ENCODE assay signal across 26 mouse cellular contexts in the genomic region with DNA sequence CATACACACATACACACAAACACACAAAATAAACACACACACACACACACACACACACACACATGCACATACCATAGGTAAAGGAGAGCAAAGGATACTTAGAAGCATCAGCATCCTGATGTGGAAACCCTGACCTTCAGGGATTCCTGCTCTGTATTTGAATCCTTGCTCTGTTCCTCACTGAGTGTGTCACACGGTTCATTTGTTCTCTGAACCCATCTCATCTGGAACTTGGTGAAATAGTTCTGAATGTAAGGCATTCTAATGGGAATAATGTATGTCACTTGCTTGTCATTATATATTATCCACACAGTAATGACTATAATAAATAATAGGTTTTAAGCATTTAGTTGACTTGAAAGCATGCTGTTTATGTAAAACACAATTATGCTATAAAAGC.
"Had no signal": no experiment of that assay in that cellular context is flagged by ENCODE, and none has a peak within 500 bp of the region (broad histone marks: within the 10 kb centered on the region; RNA-seq: fewer than 3 reads in every experiment).

No protein-coding gene starts in this region.

- H3K4me2 ChIP-seq: heart, embryonic 11.5 days; heart, embryonic 13.5 days; heart, embryonic 15.5 days; hindbrain, embryonic 13.5 days; hindbrain, embryonic 15.5 days; kidney, embryonic 15.5 days; limb, embryonic 13.5 days; limb, embryonic 15.5 days had no signal

- H3K27me3 ChIP-seq: heart, embryonic 13.5 days; heart, embryonic 15.5 days; hindbrain, embryonic 13.5 days; hindbrain, embryonic 15.5 days; kidney, embryonic 15.5 days; limb, embryonic 13.5 days; limb, embryonic 15.5 days had no signal

- DNase-seq: forebrain, postnatal 0 days; gastrocnemius, postnatal 14 days; gastrocnemius, postnatal 36 days; heart, adult 11 months; heart, adult 2 months; heart, postnatal 14 days; heart, postnatal 36 days; kidney, adult 11 months; kidney, adult 2 months; kidney, adult 9 months; kidney, postnatal 10 days; kidney, postnatal 25 days; kidney, postnatal 4 days; layer of hippocampus, adult 9-11 months; layer of hippocampus, postnatal 36 days; left cerebral cortex, postnatal 4 days had no signal

- H3K4me3 ChIP-seq: heart, adult 2 months; heart, embryonic 13.5 days; heart, embryonic 15.5 days; hindbrain, embryonic 13.5 days; hindbrain, embryonic 15.5 days; kidney, embryonic 15.5 days; limb, embryonic 13.5 days; limb, embryonic 15.5 days had no signal

- H3K27ac ChIP-seq: heart, adult 2 months; heart, embryonic 13.5 days; heart, embryonic 15.5 days; hindbrain, embryonic 13.5 days; hindbrain, embryonic 15.5 days; hindbrain, postnatal 0 days; kidney, embryonic 15.5 days; limb, embryonic 13.5 days; limb, embryonic 15.5 days had no signal

- H3K4me1 ChIP-seq: heart, embryonic 13.5 days; heart, embryonic 15.5 days; hindbrain, embryonic 13.5 days; hindbrain, embryonic 15.5 days; kidney, embryonic 15.5 days; limb, embryonic 13.5 days; limb, embryonic 15.5 days had no signal

- ATAC-seq: forebrain, postnatal 0 days; hindbrain, postnatal 0 days; intestine, embryonic 16.5 days had no signal

- H3K9ac ChIP-seq: forebrain, postnatal 0 days; heart, embryonic 13.5 days; heart, embryonic 15.5 days; hindbrain, embryonic 13.5 days; hindbrain, embryonic 15.5 days; kidney, embryonic 15.5 days; limb, embryonic 13.5 days; limb, embryonic 15.5 days had no signal

- H3K9me3 ChIP-seq: heart, embryonic 13.5 days; heart, embryonic 15.5 days; hindbrain, embryonic 13.5 days; hindbrain, embryonic 15.5 days; kidney, embryonic 15.5 days; limb, embryonic 13.5 days; limb, embryonic 15.5 days had no signal

- H3K36me3 ChIP-seq: heart, embryonic 13.5 days; heart, embryonic 15.5 days; hindbrain, embryonic 13.5 days; hindbrain, embryonic 15.5 days; kidney, embryonic 15.5 days; limb, embryonic 13.5 days; limb, embryonic 15.5 days had no signal
